Mouse (Mus musculus): ENCODE results near the gene 1700010B08Rik.
"Not testable (repeated sequence)": the region's sequence is repeated elsewhere in the genome, so short reads cannot be mapped to it uniquely, and the experiment has no call there.

Gene 1700010B08Rik

DNA sequence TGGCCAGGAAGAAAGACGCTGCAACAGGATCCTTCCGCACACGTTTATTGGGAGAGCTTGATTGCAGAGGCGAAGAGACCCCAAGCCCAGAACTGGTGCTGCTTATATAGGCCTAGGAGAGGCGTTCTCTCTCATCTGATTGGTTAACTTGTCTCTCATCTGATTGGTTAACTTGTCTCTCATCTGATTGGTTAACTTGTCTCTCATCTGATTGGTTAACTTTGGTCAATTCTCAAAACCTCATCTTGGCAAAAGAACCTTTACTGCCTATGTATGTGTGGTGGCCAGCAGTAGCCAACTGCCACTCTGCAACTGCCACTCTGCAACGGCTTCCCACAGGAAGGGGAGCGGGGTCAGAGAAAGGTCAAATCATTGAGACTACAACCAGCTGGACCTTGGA lies at the start of gene 1700010B08Rik:
Gene 1700010B08Rik, plus strand, starts transcription at position 301 of the 400 bp plus-strand sequence.
- DNase-seq (ENCODE audit: low spot score in 2 of 2) = not testable (repeated sequence)

- DNase-seq (ENCODE audit: low spot score in 2 of 2) = no peak
Observed at GRCm38 (mm10) chr2:173672328-173672896, 46.8 kb upstream of the 1700010B08Rik start.

- no peak for DNase-seq (ENCODE audit: low spot score in 2 of 2)
Observed at GRCm38 (mm10) chr2:173673469-173673868, 45.7 kb upstream of the 1700010B08Rik start.

GRCm38 (mm10) chr2:173678593-173678992 lies 40.6 kb upstream of the 1700010B08Rik start:
- no peak for DNase-seq (ENCODE audit: low spot score in 2 of 2)

GRCm38 (mm10) chr2:173679217-173679616 lies 40.0 kb upstream of the 1700010B08Rik start:
- no peak for DNase-seq (ENCODE audit: low spot score in 2 of 2)

DNA sequence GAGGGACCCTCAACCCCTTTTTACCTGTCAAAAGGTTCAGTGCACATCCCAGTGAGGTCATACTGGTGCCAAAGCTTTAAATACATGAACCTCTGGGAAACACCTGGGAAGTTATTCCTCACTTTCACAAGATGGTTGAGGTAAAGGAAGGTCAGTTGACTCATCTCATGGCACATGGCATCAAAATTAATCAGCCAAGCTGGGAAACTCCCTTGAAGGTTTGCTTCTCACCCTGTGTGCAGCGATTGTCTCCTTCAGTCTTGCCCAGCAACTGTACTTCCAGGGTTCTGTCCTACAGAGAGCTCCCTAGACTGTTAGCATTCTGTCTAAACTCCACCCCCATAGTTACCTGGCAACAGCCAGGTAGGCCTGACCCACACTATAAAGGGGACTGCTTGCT lies 39.1 kb upstream of the 1700010B08Rik start:
- DNase-seq (ENCODE audit: low spot score in 2 of 2) = no peak

DNA sequence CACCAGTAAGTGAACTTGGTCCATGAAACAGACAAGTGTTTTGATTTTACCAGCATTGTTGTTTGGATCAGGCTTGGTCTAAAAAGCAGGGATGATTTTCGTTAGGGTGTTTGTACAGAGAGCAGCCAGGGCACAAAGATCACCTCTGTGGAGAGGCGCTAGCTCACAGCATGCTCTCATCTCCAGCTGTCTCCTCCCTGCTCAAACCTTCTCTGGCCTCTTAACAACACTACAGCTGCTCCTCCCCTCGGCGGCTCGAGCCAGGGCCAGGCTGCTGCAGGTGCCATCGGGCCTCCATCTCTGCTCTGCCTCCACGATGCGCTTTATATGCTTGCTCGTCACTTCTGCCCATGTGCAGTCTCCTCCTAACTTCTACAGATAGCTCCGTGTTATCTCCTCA lies 36.4 kb upstream of the 1700010B08Rik start:
- no peak for DNase-seq (ENCODE audit: low spot score in 2 of 2)

DNA sequence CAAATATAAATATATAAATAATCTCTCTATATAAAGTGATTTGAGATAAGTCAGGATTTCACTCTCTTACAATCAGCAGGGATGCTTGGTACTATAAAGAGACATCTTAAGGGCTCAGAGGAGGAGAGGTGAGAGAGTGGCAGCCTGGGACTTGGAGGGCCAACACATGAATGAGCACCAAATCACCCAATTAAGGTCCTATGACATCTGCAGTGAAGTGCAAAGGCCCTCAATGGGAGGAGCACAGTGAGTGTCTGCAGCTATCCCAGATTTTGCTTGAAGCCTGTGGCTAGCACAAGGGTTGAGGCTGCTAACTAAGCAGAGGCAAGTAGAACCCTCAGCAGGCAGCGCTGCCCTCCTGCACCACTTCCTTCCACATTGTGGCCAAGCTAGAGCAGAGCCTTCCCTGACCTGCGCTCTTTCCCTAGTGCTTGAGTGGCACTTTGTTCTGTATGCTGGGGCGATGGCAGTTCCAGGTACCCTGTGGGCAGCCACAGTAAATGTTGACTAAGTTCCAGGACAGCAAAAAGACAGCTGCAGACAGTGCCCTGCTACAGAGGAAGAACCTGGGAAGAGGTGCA lies 33.3 kb upstream of the 1700010B08Rik start:
- DNase-seq (ENCODE audit: low spot score in 2 of 2) = no peak

- no peak for DNase-seq (ENCODE audit: low spot score in 2 of 2)
Observed at GRCm38 (mm10) chr2:173687363-173687762, 31.9 kb upstream of the 1700010B08Rik start.

- DNase-seq (ENCODE audit: low spot score in 2 of 2) = no peak
Observed at GRCm38 (mm10) chr2:173689835-173690234, 29.4 kb upstream of the 1700010B08Rik start.

DNA sequence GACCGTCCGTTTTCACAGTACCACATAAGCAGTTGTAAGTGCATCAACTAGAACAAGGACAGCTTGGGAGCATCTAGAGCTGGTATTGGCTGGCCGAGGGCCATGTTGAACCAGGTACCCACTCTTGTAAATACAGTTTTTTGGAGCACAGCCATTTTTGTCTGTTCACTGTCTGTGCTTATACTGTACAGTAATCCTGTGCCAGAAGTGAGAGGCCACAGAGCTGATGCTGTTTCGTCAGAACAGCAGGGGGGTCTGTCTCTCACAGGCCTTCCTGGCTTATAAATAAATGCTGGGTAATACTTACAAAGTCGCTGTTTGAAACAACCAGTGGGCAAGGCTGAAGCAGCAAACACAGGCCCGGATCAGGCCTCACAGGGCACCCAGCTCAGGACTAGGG lies 27.5 kb upstream of the 1700010B08Rik start:
- DNase-seq (ENCODE audit: low spot score in 2 of 2) = no peak

DNA sequence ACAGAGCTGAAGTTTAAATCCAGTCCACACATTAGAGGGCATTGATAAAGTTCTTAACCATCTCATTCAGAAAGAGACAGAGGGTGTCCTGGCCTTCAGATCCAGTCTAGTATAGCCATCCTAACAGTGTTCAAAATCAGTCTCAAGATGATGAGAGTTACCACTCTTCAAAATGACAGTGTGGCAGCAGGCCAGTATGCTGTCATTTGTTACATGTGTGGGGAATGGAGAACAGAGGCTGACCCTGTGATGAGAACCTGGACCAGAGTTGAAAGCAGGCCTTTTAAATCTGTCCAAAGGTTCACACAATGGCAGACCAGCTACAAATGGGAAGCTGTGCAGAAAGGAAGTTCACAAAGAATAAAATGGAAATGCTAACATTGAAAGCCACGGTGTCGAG lies 26.5 kb upstream of the 1700010B08Rik start:
- no peak for DNase-seq (ENCODE audit: low spot score in 2 of 2)

DNA sequence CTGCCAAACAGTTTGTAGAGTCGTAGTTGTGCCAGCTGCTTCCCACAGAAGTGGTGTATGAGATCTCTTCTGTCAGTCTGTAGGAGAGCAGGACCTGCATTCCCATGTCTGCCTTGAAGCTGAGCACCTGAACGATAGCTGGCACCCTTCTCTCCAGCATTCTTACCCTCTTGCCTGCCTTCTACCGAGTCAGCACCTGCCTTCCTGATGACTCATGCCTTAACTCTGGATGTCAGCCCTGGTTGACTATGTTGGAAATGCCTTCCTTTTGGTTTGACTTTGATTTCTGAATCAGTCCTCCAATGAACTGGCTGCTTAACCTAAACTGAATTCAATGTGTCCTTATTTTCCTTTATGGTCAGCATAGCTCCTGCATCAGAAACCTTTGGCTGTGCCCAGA lies 20.4 kb upstream of the 1700010B08Rik start:
- no peak for DNase-seq (ENCODE audit: low spot score in 2 of 2)

- no peak for DNase-seq (ENCODE audit: low spot score in 2 of 2)
Observed at GRCm38 (mm10) chr2:173702096-173702866, 16.9 kb upstream of the 1700010B08Rik start.

DNA sequence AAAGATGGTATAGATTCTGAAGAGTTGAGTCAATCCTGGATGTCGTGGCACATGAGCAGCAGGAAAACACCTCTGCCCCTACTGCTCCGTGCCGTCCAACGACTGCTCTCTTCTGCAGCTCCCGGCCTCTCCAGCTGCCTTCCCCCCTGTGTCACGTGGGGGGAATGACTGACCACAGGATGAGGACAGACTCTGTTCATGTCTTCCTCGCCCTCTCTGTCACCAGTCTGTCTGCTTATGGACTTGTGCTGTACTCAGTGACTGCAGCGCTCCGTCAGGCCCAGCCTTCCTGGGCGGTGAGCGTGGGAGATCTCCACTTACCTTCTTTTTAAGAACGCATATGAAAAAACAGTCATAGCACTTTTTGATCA lies 16.4 kb upstream of the 1700010B08Rik start:
- no peak for DNase-seq (ENCODE audit: low spot score in 2 of 2)

- DNase-seq (ENCODE audit: low spot score in 2 of 2) = no peak
Observed at GRCm38 (mm10) chr2:173705827-173706551, 13.2 kb upstream of the 1700010B08Rik start.

GRCm38 (mm10) chr2:173707626-173708025 lies 11.6 kb upstream of the 1700010B08Rik start:
- DNase-seq (ENCODE audit: low spot score in 2 of 2) = not testable (repeated sequence)

GRCm38 (mm10) chr2:173710193-173710592 lies 9.0 kb upstream of the 1700010B08Rik start:
- DNase-seq (ENCODE audit: low spot score in 2 of 2) = no peak

GRCm38 (mm10) chr2:173712656-173713055 lies 6.6 kb upstream of the 1700010B08Rik start:
- no peak for DNase-seq (ENCODE audit: low spot score in 2 of 2)

DNA sequence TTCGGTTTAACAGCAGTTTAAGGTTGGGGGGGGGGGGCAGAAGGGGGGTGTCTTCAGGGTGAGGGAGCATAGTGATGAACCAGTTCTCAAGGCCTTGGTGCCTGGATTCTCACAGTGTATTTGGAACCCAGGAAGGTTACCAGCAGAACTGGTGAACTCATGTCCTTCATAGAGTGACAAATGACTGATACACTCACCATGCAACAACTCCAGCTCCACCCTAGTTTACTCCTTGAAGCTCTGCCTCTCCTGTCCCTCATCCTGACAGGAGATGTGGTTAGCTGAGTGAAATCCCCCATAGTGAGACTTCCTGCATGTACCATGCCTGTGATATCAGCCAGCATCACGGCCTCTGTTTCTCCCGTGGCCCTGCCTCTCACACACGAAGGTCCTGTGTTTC lies 6.0 kb upstream of the 1700010B08Rik start:
- no peak for DNase-seq (ENCODE audit: low spot score in 2 of 2)

DNA sequence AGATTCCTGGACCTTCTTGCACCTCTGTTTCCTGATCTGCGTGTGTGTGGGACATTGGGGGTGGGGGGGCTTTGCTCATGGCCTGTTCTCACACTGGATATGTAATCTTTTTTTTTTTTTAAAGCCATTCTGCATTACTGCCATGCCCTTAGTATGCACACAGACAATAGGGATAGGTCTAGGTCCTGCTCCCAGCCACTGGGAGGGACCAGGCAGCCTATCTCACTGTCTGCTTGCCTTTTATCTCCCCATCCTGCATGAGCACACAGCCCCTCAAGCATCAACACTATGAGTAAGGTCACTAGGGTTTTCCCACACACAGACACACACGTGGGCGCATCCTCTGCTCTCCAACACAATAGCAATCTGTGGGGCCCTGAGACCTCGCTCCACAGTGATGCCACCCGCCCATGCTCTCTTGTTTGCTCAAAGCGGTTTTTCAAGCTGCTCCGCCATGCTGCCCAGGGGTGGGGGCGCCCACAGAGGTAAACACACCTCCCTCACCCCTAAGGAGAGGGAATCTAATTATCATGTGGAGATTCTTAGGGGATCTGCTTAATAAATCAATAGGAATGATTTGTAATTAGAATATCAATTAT lies 4.5 kb upstream of the 1700010B08Rik start:
- no peak for DNase-seq (ENCODE audit: low spot score in 2 of 2)

DNA sequence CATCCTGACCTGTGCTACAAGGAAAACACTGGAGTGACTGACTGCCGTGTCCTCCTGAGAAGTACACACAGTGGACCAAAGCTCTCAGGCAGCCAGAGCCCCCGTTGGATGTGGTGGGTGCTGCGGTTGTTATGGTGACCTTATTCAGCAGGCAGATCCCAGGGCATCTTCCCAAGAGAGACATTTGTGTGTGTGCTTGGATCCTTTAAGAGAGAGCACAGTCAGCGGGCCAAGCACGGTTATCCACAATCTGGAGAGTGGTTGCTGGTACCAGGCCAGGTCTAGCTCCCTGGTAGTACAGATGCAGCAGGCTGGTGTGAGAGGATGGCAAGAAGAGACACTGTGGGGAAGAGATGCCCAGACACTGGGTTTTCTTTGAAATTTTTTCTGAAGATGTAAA lies 2.2 kb upstream of the 1700010B08Rik start:
- DNase-seq (ENCODE audit: low spot score in 2 of 2) = no peak

All from thymus, postnatal 10 days (tissue).